Mouse (Mus musculus) neural tube, embryonic 11.5 days (tissue): ENCODE measurements around the gene Galt. TPM values are rescaled to one million over a fixed set of nuclear protein-coding genes. Genes with fewer than 3 reads are reported as not detected.

Experiments used
- ATAC-seq: fragments of 200-750 bp; cut with Nextera tagmentation; 2 replicates; pipeline ENCODE4 v1.8.0; 2017; ENCODE audit warnings: moderate number of reproducible peaks, mild to moderate bottlenecking, moderate TSS enrichment, moderate library complexity; ENCODE audit not compliant: insufficient read depth, low FRiP score, low TSS enrichment
- DNase-seq: peaks from one replicate; pipeline ENCODE4 v3.0.0-alpha.2; 2015; ENCODE audit warnings: low spot score
- H3K27ac ChIP-seq: fragments of 300-500 bp; sonication (generic); 2 replicates; pipeline ENCODE4 v1.5.1; 2014; ENCODE audit warnings: low read depth, mild to moderate bottlenecking, low read length
- H3K27me3 ChIP-seq: fragments of 300-500 bp; sonication (generic); 2 replicates; pipeline ENCODE4 v1.6.1; 2014; ENCODE audit warnings: mild to moderate bottlenecking, low read length, mixed read lengths; ENCODE audit not compliant: control insufficient read depth, insufficient read depth
- H3K36me3 ChIP-seq: fragments of 300-500 bp; sonication (generic); 2 replicates; pipeline ENCODE4 v1.6.1; 2014; ENCODE audit warnings: mild to moderate bottlenecking, low read length, moderate library complexity, mixed read lengths; ENCODE audit not compliant: control insufficient read depth, insufficient read depth
- H3K4me1 ChIP-seq: fragments of 300-500 bp; sonication (generic); 2 replicates; pipeline ENCODE4 v1.6.1; 2014; ENCODE audit warnings: low read length, mixed read lengths; ENCODE audit not compliant: control insufficient read depth, insufficient read depth
- H3K4me2 ChIP-seq: fragments of 300-500 bp; sonication (generic); 2 replicates; pipeline ENCODE4 v1.6.1; 2014; ENCODE audit warnings: low read depth, mild to moderate bottlenecking, moderate library complexity
- H3K4me3 ChIP-seq: fragments of 300-500 bp; sonication (generic); 2 replicates; pipeline ENCODE4 v1.5.1; 2014; ENCODE audit warnings: low read depth, low read length
- H3K9ac ChIP-seq: fragments of 300-500 bp; sonication (generic); 2 replicates; pipeline ENCODE4 v1.6.1; 2014; ENCODE audit warnings: mild to moderate bottlenecking, low read length
- H3K9me3 ChIP-seq: fragments of 300-500 bp; sonication (generic); 2 replicates; pipeline ENCODE4 v1.6.1; 2016; ENCODE audit warnings: low read length; ENCODE audit not compliant: control insufficient read depth
- WGBS: fragments of 180-500 bp; shearing (Covaris S2); extraction: QIAGEN DNeasy Blood & Tissue Kit; methylation state at CpG from one replicate; pipeline ENCODE4 v1.1.7; 2014; 5-methylcytosine and 5-hydroxymethylcytosine counted together
- polyA plus RNA-seq: library from polyadenylated mRNA; unstranded; fragments of >200 nt; fragmentation: Nextera tagmentation; extraction: Ambion mirVana; gene quantifications from 2 replicates; pipeline ENCODE4 v1.2.1, GENCODE M21; 2014

Gene Galt
- polyA plus RNA-seq, 1 experiment from 2014 or later, result 22.7 TPM

GRCm38 (mm10) chr4:41713197-41714067, 41.6 kb upstream of the Galt start, which contains the start of gene Rpp25l:
Gene Rpp25l, minus strand, starts transcription at chr4:41713534.
- under 1% methylated on average over 58 of the region's 61 CpGs for WGBS
- peaks cover 6% of the 10 kb centered on the region; the same call in 1 of the 2 replicates for H3K36me3 ChIP-seq
- DNase-seq, result peak; percentile 92
- peak within 1 kb of the TSS; percentile 82 for H3K9ac ChIP-seq
- H3K4me2 ChIP-seq, result peak within 1 kb of the TSS; percentile 72
- peak within 1 kb of the TSS; percentile 73 for H3K4me3 ChIP-seq
- peaks cover 15% of the 10 kb centered on the region for H3K4me1 ChIP-seq
- H3K27me3 ChIP-seq, result no peaks in the 10 kb centered on the region
- H3K9me3 ChIP-seq, result no peaks in the 10 kb centered on the region
- ATAC-seq, result peak; percentile 62
- H3K27ac ChIP-seq, result no peak within 1 kb of the TSS

GRCm38 (mm10) chr4:41714276-41714675, 40.8 kb upstream of the Galt start:
- DNase-seq (peak; percentile 55), ATAC-seq (no peak)
- H3K4me1 ChIP-seq, result peaks cover 15% of the 10 kb centered on the region
- H3K9ac ChIP-seq, result no peak overlapping the region
- H3K4me3 ChIP-seq, result peak overlapping the region; percentile 73; the same call in 1 of the 2 replicates
- no peak overlapping the region for H3K27ac ChIP-seq
- H3K36me3 ChIP-seq, result peaks cover 6% of the 10 kb centered on the region; the same call in 1 of the 2 replicates
- peak overlapping the region; percentile 72; the same call in 1 of the 2 replicates for H3K4me2 ChIP-seq
- WGBS, result 21% methylated on average over 8 of the region's 8 CpGs
- H3K9me3 ChIP-seq, result no peaks in the 10 kb centered on the region
- H3K27me3 ChIP-seq, result no peaks in the 10 kb centered on the region

GRCm38 (mm10) chr4:41715082-41715481, 39.9 kb upstream of the Galt start:
- Histone ChIP-seq H3K9ac (no peak overlapping the region), H3K27me3 (no peaks in the 10 kb centered on the region), H3K4me3 (no peak overlapping the region), H3K9me3 (no peaks in the 10 kb centered on the region), H3K36me3 (peaks cover 9% of the 10 kb centered on the region; the same call in 1 of the 2 replicates), H3K27ac (no peak overlapping the region), H3K4me2 (no peak overlapping the region), H3K4me1 (peaks cover 15% of the 10 kb centered on the region)
- DNase-seq, result no peak
- no peak for ATAC-seq
- WGBS, result 81% methylated on average over 8 of the region's 8 CpGs

- peaks cover 9% of the 10 kb centered on the region; the same call in 1 of the 2 replicates for H3K36me3 ChIP-seq
- DNase-seq, result no peak
- WGBS, result 83% methylated on average over 5 of the region's 5 CpGs
These were observed 39.4 kb upstream of the Galt start for GRCm38 (mm10) chr4:41715596-41715995.

GRCm38 (mm10) chr4:41716834-41717233, 38.2 kb upstream of the Galt start:
- WGBS, result 68% methylated on average over 6 of the region's 6 CpGs
- no peak overlapping the region for H3K4me2 ChIP-seq
- peaks cover 5% of the 10 kb centered on the region; the same call in 1 of the 2 replicates for H3K36me3 ChIP-seq
- no peak overlapping the region for H3K9ac ChIP-seq
- no peak overlapping the region for H3K4me3 ChIP-seq
- H3K4me1 ChIP-seq, result peaks cover 13% of the 10 kb centered on the region
- no peaks in the 10 kb centered on the region for H3K27me3 ChIP-seq
- ATAC-seq, result no peak
- DNase-seq, result no peak
- H3K27ac ChIP-seq, result no peak overlapping the region
- H3K9me3 ChIP-seq, result no peaks in the 10 kb centered on the region

More at GRCm38 (mm10) chr4:41715596-41715995, 39.4 kb upstream of the Galt start:
- Histone ChIP-seq H3K27ac (no peak overlapping the region), H3K9ac (no peak overlapping the region), H3K27me3 (no peaks in the 10 kb centered on the region), H3K4me2 (no peak overlapping the region), H3K4me1 (peaks cover 15% of the 10 kb centered on the region), H3K4me3 (no peak overlapping the region), H3K9me3 (no peaks in the 10 kb centered on the region)
- ATAC-seq, result no peak

- H3K4me1 ChIP-seq, result peaks cover 8% of the 10 kb centered on the region; the same call in 1 of the 2 replicates
- H3K9ac ChIP-seq, result peak within 1 kb of the TSS; percentile 72
- peaks cover 3% of the 10 kb centered on the region; the same call in 1 of the 2 replicates for H3K36me3 ChIP-seq
- WGBS, result 0% methylated on average over 27 of the region's 27 CpGs
- peak; percentile 89 for DNase-seq
- no peaks in the 10 kb centered on the region for H3K9me3 ChIP-seq
- no peak within 1 kb of the TSS for H3K27ac ChIP-seq
- peaks cover 30% of the 10 kb centered on the region for H3K27me3 ChIP-seq
- H3K4me3 ChIP-seq, result peak within 1 kb of the TSS; percentile 71
- peak within 1 kb of the TSS; percentile 80 for H3K4me2 ChIP-seq
- peak; percentile 90 for ATAC-seq
These were observed 32.1 kb upstream of the Galt start, which contains the start of gene Dctn3 for GRCm38 (mm10) chr4:41722918-41723351. Gene Dctn3, minus strand, starts transcription at chr4:41723170.

GRCm38 (mm10) chr4:41726826-41727621, 28.0 kb upstream of the Galt start:
- H3K9ac ChIP-seq, result peak overlapping the region; percentile 29
- ATAC-seq (peak; percentile 69; the same call in 1 of the 2 replicates), DNase-seq (peak; percentile 78)
- H3K36me3 ChIP-seq, result no peaks in the 10 kb centered on the region
- H3K4me3 ChIP-seq, result no peak overlapping the region
- 12% methylated on average over 20 of the region's 20 CpGs for WGBS
- H3K4me2 ChIP-seq, result peak overlapping the region; percentile 22
- H3K27ac ChIP-seq, result no peak overlapping the region
- H3K27me3 ChIP-seq, result peaks cover 65% of the 10 kb centered on the region
- H3K4me1 ChIP-seq, result peaks cover 13% of the 10 kb centered on the region; the same call in 1 of the 2 replicates
- no peaks in the 10 kb centered on the region for H3K9me3 ChIP-seq

- ATAC-seq (no peak), DNase-seq (peak; percentile 66)
- 2% methylated on average over 49 of the region's 50 CpGs for WGBS
- Histone ChIP-seq H3K4me3 (peak within 1 kb of the TSS; percentile 28), H3K27ac (no peak within 1 kb of the TSS), H3K27me3 (peaks cover 59% of the 10 kb centered on the region), H3K9ac (no peak within 1 kb of the TSS), H3K4me2 (peak within 1 kb of the TSS; percentile 47), H3K4me1 (peaks cover 6% of the 10 kb centered on the region; the same call in 1 of the 2 replicates), H3K36me3 (no peaks in the 10 kb centered on the region), H3K9me3 (no peaks in the 10 kb centered on the region)
These were observed 23.8 kb upstream of the Galt start, which contains the start of gene Arid3c for GRCm38 (mm10) chr4:41731052-41731765. Gene Arid3c, minus strand, starts transcription at chr4:41731142.
